Mouse (Mus musculus) MEL (cell line): ENCODE results near the gene Commd2. TPM values are rescaled to one million over a fixed set of nuclear protein-coding genes. Genes with fewer than 3 reads are reported as not detected.

Source experiments
- DNase-seq: peaks from one replicate; pipeline ENCODE4 v3.0.0; 2011; ENCODE audit warnings: low read depth, low spot score
- H3K27ac ChIP-seq: 2 replicates; pipeline ENCODE4 v1.5.1; 2012; ENCODE audit warnings: low read depth, mild to moderate bottlenecking, control low read depth, low read length, moderate library complexity; ENCODE audit not compliant: control insufficient read depth
- H3K27me3 ChIP-seq, 2 experiments: fragments of 150-350 bp in 1 of 2; sonication (generic) in 1 of 2; 2 replicates each; pipeline ENCODE4 v1.6.1; 2012; ENCODE audit warnings: low read length in 2 of 2, mild to moderate bottlenecking in 2 of 2, improper control_type of control experiment in 1 of 2, moderate library complexity in 1 of 2; ENCODE audit not compliant: insufficient read depth in 2 of 2, control insufficient read depth in 1 of 2
- H3K36me3 ChIP-seq, 2 experiments: 2 replicates each; pipeline ENCODE4 v1.6.1; 2012 to 2014; ENCODE audit warnings: low read length in 2 of 2, improper control_type of control experiment in 1 of 2, inconsistent platforms in 1 of 2, mild to moderate bottlenecking in 1 of 2; ENCODE audit not compliant: insufficient read depth in 2 of 2, control insufficient read depth in 1 of 2
- H3K4me1 ChIP-seq, 2 experiments: fragments of 150-350 bp in 1 of 2; sonication (generic) in 1 of 2; 2 replicates each; pipeline ENCODE4 v1.6.1; 2012; ENCODE audit warnings: low read length in 2 of 2, improper control_type of control experiment in 1 of 2, mild to moderate bottlenecking in 1 of 2; ENCODE audit not compliant: insufficient read depth in 2 of 2, control insufficient read depth in 1 of 2
- H3K4me3 ChIP-seq, 2 experiments: fragments of 150-350 bp in 1 of 2; sonication (generic) in 1 of 2; 2 replicates each; pipeline ENCODE4 v1.5.1; 2012; ENCODE audit warnings: low read depth in 2 of 2, low read length in 2 of 2, mild to moderate bottlenecking in 2 of 2, moderate library complexity in 2 of 2, control low read depth in 1 of 2, improper control_type of control experiment in 1 of 2; ENCODE audit not compliant: control insufficient read depth in 1 of 2, insufficient read depth in 1 of 2
- H3K79me2 ChIP-seq: 2 replicates; pipeline ENCODE4 v1.6.1; 2012; ENCODE audit warnings: mild to moderate bottlenecking, low read length, moderate library complexity; ENCODE audit not compliant: control insufficient read depth, poor library complexity, insufficient read depth
- H3K9ac ChIP-seq: 2 replicates; pipeline ENCODE4 v1.6.1; 2012; ENCODE audit warnings: low read depth, mild to moderate bottlenecking, control low read depth, low read length, moderate library complexity; ENCODE audit not compliant: control insufficient read depth, poor library complexity, severe bottlenecking
- H3K9me3 ChIP-seq: fragments of 150-350 bp; sonication (generic); replicated peaks from 2 replicates; pipeline ENCODE4 v1.6.1; 2012; ENCODE audit warnings: mild to moderate bottlenecking, low read length, improper control_type of control experiment, moderate library complexity; ENCODE audit not compliant: insufficient read depth
- BHLHE40 ChIP-seq: IDR thresholded peaks from 2 replicates; pipeline ENCODE4 v1.6.1; 2012; ENCODE audit warnings: low read depth, mild to moderate bottlenecking, inconsistent platforms, low read length, improper control_type of control experiment, borderline replicate concordance
- CHD1 ChIP-seq: IDR thresholded peaks from 2 replicates; pipeline ENCODE4 v1.6.1; 2012; ENCODE audit warnings: low read depth, mild to moderate bottlenecking, inconsistent platforms, low read length, improper control_type of control experiment
- CHD2 ChIP-seq: IDR thresholded peaks from 2 replicates; pipeline ENCODE4 v1.6.1; 2011; ENCODE audit warnings: low read length, improper control_type of control experiment
- E2F4 ChIP-seq: IDR thresholded peaks from 2 replicates; pipeline ENCODE4 v1.6.1; 2011; ENCODE audit warnings: low read depth, low read length, improper control_type of control experiment, borderline replicate concordance
- ELF1 ChIP-seq: IDR thresholded peaks from 2 replicates; pipeline ENCODE4 v1.6.1; 2014; ENCODE audit warnings: low read depth, mild to moderate bottlenecking, inconsistent platforms, low read length, improper control_type of control experiment, moderate library complexity
- EP300 ChIP-seq, 2 experiments: IDR thresholded peaks; 2 replicates each; pipeline ENCODE4 v1.6.1; 2011; ENCODE audit warnings: improper control_type of control experiment in 2 of 2, low read length in 2 of 2, low read depth in 1 of 2, mild to moderate bottlenecking in 1 of 2
- GABPA ChIP-seq: IDR thresholded peaks from 2 replicates; pipeline ENCODE4 v1.6.1; 2012; ENCODE audit warnings: low read depth, mild to moderate bottlenecking, inconsistent platforms, low read length, improper control_type of control experiment, moderate library complexity
- GATA1 ChIP-seq: IDR thresholded peaks from 2 replicates; pipeline ENCODE4 v1.6.1; 2011; ENCODE audit warnings: low read depth, low read length, improper control_type of control experiment
- HCFC1 ChIP-seq: IDR thresholded peaks from 2 replicates; pipeline ENCODE4 v1.6.1; 2012; ENCODE audit warnings: low read depth, mild to moderate bottlenecking, inconsistent platforms, low read length, improper control_type of control experiment, moderate library complexity
- JUND ChIP-seq: IDR thresholded peaks from 2 replicates; pipeline ENCODE4 v1.6.1; 2011; ENCODE audit warnings: low read depth, mild to moderate bottlenecking, improper control_type of control experiment, low read length
- MAFK ChIP-seq: IDR thresholded peaks from 2 replicates; pipeline ENCODE4 v1.6.1; 2011; ENCODE audit warnings: low read depth, mild to moderate bottlenecking, low read length, improper control_type of control experiment, borderline replicate concordance
- MAX ChIP-seq: IDR thresholded peaks from 2 replicates; pipeline ENCODE4 v1.6.1; 2011; ENCODE audit warnings: low read length, improper control_type of control experiment
- MAZ ChIP-seq: IDR thresholded peaks from 2 replicates; pipeline ENCODE4 v1.6.1; 2012; ENCODE audit warnings: low read depth, mild to moderate bottlenecking, inconsistent platforms, low read length, improper control_type of control experiment
- MYB ChIP-seq: IDR thresholded peaks from 2 replicates; pipeline ENCODE4 v1.6.1; 2011; ENCODE audit warnings: mild to moderate bottlenecking, low read depth, low read length, improper control_type of control experiment
- POLR2AphosphoS5 ChIP-seq: IDR thresholded peaks from 2 replicates; pipeline ENCODE4 v1.6.1; 2012; ENCODE audit warnings: low read depth, borderline replicate concordance, mild to moderate bottlenecking, inconsistent platforms, low read length, moderate library complexity, mixed read lengths
- RAD21 ChIP-seq: IDR thresholded peaks from 2 replicates; pipeline ENCODE4 v1.6.1; 2011; ENCODE audit warnings: mild to moderate bottlenecking, low read depth, low read length, improper control_type of control experiment
- SIN3A ChIP-seq: IDR thresholded peaks from 2 replicates; pipeline ENCODE4 v1.6.1; 2012; ENCODE audit warnings: low read length, improper control_type of control experiment, inconsistent platforms
- UBTF ChIP-seq: IDR thresholded peaks from 2 replicates; pipeline ENCODE4 v1.6.1; 2012; ENCODE audit warnings: low read depth, mild to moderate bottlenecking, inconsistent platforms, low read length, improper control_type of control experiment, moderate library complexity, borderline replicate concordance; ENCODE audit not compliant: insufficient read depth
- USF1 ChIP-seq: IDR thresholded peaks from 2 replicates; pipeline ENCODE4 v1.6.1; 2014; ENCODE audit warnings: low read depth, mild to moderate bottlenecking, inconsistent platforms, low read length, improper control_type of control experiment, moderate library complexity
- USF2 ChIP-seq, 2 experiments: IDR thresholded peaks; 2 replicates each; pipeline ENCODE4 v1.6.1; 2011 to 2012; ENCODE audit warnings: improper control_type of control experiment in 2 of 2, low read length in 2 of 2, borderline replicate concordance in 1 of 2, inconsistent platforms in 1 of 2, low read depth in 1 of 2, mild to moderate bottlenecking in 1 of 2; ENCODE audit not compliant: insufficient read depth in 1 of 2
- ZC3H11A ChIP-seq: IDR thresholded peaks from 2 replicates; pipeline ENCODE4 v1.6.1; 2012; ENCODE audit warnings: low read depth, mild to moderate bottlenecking, inconsistent platforms, low read length, improper control_type of control experiment
- ZKSCAN1 ChIP-seq: IDR thresholded peaks from 2 replicates; pipeline ENCODE4 v1.6.1; 2012; ENCODE audit warnings: low read depth, mild to moderate bottlenecking, inconsistent platforms, low read length, improper control_type of control experiment, moderate library complexity
- ZNF384 ChIP-seq: IDR thresholded peaks from 2 replicates; pipeline ENCODE4 v1.6.1; 2012; ENCODE audit warnings: low read depth, mild to moderate bottlenecking, inconsistent platforms, low read length, improper control_type of control experiment
- polyA plus RNA-seq, 2 experiments: library from polyadenylated mRNA; stranded (reverse) in 1 of 2; unstranded in 1 of 2; fragments of >175 nt in 1 of 2; fragments of >200 nt in 1 of 2; gene quantifications; 2 replicates each; pipeline versions ENCODE4 v1.2.1 to v1.2.4; 2012; ENCODE audit warnings: low replicate concordance in 2 of 2, low read depth in 1 of 2; ENCODE audit not compliant: insufficient read length in 2 of 2, insufficient read depth in 1 of 2, missing spikeins in 1 of 2
- total RNA-seq: library from RNA; depleted of rRNA; stranded (reverse); fragments of 300-350 nt; gene quantifications from 2 replicates; pipeline ENCODE4 v1.2.3, GENCODE M21; 2012

The Commd2 gene
- total and polyA plus RNA-seq, 3 experiments: 47.7 to 61.6 TPM; not detected in 1

- Histone ChIP-seq H3K27ac (no peak overlapping the region), H3K4me3 (no peak overlapping the region), H3K4me1 (no peaks in the 10 kb centered on the region), H3K79me2 (no peaks in the 10 kb centered on the region), H3K27me3 (no peaks in the 10 kb centered on the region), H3K9me3 (no peaks in the 10 kb centered on the region), H3K9ac (no peak overlapping the region), H3K36me3 (no peaks in the 10 kb centered on the region)
- no peak for TF ChIP-seq MAX
- no peak for TF ChIP-seq GATA1
- no peak for TF ChIP-seq JUND
- no peak for TF ChIP-seq UBTF
- no peak for TF ChIP-seq MAFK
- no peak for TF ChIP-seq RAD21
- no peak for TF ChIP-seq ZNF384
- no peak for TF ChIP-seq MYB
- TF ChIP-seq ZC3H11A: no peak
- no peak for TF ChIP-seq SIN3A
- no peak for DNase-seq
These were observed 39.0 kb downstream of the Commd2 start for GRCm38 (mm10) chr3:57612430-57612997.

- H3K9ac ChIP-seq: no peak overlapping the region
- no peaks in the 10 kb centered on the region for H3K27me3 ChIP-seq
- no peaks in the 10 kb centered on the region for H3K4me1 ChIP-seq
- TF ChIP-seq CHD2: no peak
- no peak for TF ChIP-seq USF1
- no peak for TF ChIP-seq ELF1
- no peak for TF ChIP-seq USF2 (IDR thresholded peaks at IDR 0.05; ENCODE audit: borderline replicate concordance in 1 of 2, insufficient read depth in 1 of 2, low read depth in 1 of 2, low read length in 2 of 2)
- TF ChIP-seq MAFK: no peak
- no peak for TF ChIP-seq ZKSCAN1
- TF ChIP-seq BHLHE40: no peak
- no peak for TF ChIP-seq GATA1
- no peak for TF ChIP-seq E2F4
- TF ChIP-seq EP300 (IDR thresholded peaks at IDR 0.05; ENCODE audit: low read depth in 1 of 2, low read length in 2 of 2): no peak
- no peak for TF ChIP-seq MAZ
- no peak for TF ChIP-seq ZC3H11A
- no peak for TF ChIP-seq MAX
- TF ChIP-seq POLR2AphosphoS5: no peak
- TF ChIP-seq GABPA: no peak
- TF ChIP-seq HCFC1: no peak
- no peak for TF ChIP-seq CHD1
- no peak overlapping the region for H3K27ac ChIP-seq
- no peaks in the 10 kb centered on the region for H3K9me3 ChIP-seq
- H3K4me3 ChIP-seq: no peak overlapping the region
- H3K36me3 ChIP-seq: no peaks in the 10 kb centered on the region
- DNase-seq: no peak
- H3K79me2 ChIP-seq: no peaks in the 10 kb centered on the region
These were observed 39.7 kb downstream of the Commd2 start for GRCm38 (mm10) chr3:57611776-57612175.
